Mouse (Mus musculus) cortical plate, adult 2 months (tissue): ENCODE measurements at regions not wholly inside any gene's neighbourhood (a gene's known extent, or its start where the extent isn't known, plus 50 kb on each side); places are given as distances from the start of the nearest gene placed in this dataset.

Experiments used
- CTCF ChIP-seq: fragments of 200-500 bp; IDR thresholded peaks from 2 replicates; pipeline ENCODE4 v1.5.1; 2011; ENCODE audit warnings: mild to moderate bottlenecking, control low read depth, low read length; ENCODE audit not compliant: insufficient read depth; ENCODE audit errors: extremely low read depth
- POLR2A ChIP-seq: fragments of 200-500 bp; IDR thresholded peaks from 2 replicates; pipeline ENCODE4 v1.6.1; 2011; ENCODE audit warnings: mild to moderate bottlenecking, low read length, control low read depth; ENCODE audit not compliant: insufficient read depth; ENCODE audit errors: extremely low read depth

- no peak for TF ChIP-seq CTCF
- TF ChIP-seq POLR2A: no peak
Measured at GRCm38 (mm10) chr8:10906353-10906752, 101.9 kb downstream of the Irs2 start.
